Mouse (Mus musculus) kidney, adult 11 months (tissue): ENCODE measurements around the gene Dock10.
"Not testable (repeated sequence)": the region's sequence is repeated elsewhere in the genome, so short reads cannot be mapped to it uniquely, and the experiment has no call there.

Experiments used
- DNase-seq: peaks from one replicate; pipeline ENCODE4 v3.0.0; 2022

Dock10 gene

DNA sequence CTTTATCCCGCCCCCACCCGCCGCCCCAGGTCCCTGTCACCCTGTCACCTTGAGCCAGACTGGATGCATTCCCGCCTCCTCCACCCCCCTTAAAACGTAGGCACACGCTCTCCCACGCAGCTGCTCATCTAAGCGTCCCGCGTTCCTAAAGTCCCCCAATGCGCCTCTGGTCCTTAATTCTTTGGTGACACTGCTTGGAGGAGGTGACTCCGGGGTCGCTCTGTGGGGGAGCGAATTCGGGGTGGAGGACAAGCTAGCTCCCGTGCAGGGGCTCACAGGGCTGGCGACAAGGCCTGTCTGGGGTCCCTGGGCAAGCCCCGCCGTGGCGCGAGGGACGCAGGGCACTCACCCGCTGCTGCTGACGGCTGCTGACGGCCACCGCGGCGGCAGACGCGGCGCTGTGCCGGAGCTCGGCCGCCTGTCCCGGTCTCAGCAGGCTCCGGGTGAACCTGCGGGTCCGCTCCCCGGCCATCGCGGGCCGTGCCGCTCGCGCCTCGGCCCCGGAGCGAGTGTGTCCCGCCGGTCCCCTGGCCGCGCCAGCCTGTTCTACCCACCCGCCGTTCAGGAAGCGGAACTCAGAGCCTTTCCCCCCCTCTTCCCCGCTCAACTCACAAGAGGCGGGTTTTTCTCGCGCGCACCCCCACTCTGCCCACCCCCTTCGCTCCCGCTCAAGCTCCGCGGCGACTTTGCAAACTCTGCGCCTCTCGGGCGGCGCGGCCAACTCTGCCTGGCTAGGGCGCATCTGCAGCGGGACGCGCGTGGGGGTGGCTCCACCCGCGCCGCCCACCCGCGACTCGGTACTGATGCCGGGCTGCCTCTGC is at the start of gene Dock10:
Dock10 (minus strand) TSS at position 551 of the 821 bp plus-strand sequence.
- DNase-seq, result no peak

DNA sequence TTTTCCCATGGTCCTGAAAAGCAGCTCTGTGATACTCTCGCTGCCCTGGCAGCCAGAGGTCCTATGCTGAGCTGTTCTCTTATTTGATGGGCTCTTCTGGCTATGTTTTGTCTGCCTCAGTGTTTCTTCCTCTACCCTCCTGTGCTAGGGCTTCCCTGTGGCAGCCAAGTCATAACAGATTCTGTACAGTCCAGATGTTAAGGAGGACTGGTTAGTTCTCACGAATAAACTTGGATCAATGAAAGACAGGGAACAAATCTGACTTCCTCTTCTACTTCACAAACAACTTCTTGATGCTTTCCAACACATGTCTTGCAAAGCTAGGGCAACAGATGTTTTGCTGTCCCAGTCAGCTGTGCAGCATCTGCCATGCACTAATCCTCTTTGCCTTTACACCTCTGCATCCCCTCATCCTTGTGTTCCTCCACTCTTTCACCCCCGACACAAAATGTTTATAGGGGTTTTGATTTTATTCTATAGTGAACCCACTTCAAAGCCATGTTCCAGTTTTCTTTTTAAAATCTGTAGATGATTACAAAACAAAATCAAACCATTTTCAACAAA is 48.6 kb upstream of the Dock10 start:
- no peak for DNase-seq

DNA sequence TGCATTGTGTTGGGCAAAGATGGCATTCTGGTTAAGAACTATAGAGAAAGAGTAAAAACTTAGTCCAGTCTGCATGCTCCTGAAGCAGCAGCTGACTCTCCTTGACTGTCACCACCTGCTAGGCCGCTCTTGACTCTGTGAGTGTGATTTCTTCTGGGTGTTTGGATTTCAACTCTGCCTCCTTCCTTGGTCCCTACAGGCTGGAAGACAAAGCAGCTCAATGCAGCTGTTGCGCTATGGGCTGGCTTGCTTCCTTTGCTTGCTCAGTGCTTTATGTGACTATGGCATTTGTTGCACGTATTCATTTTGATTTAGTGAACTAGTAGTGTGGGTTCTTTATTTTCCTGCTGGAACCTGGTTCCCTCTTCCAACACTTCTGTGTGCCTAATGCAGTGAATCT is 43.7 kb upstream of the Dock10 start:
- DNase-seq, result no peak

DNA sequence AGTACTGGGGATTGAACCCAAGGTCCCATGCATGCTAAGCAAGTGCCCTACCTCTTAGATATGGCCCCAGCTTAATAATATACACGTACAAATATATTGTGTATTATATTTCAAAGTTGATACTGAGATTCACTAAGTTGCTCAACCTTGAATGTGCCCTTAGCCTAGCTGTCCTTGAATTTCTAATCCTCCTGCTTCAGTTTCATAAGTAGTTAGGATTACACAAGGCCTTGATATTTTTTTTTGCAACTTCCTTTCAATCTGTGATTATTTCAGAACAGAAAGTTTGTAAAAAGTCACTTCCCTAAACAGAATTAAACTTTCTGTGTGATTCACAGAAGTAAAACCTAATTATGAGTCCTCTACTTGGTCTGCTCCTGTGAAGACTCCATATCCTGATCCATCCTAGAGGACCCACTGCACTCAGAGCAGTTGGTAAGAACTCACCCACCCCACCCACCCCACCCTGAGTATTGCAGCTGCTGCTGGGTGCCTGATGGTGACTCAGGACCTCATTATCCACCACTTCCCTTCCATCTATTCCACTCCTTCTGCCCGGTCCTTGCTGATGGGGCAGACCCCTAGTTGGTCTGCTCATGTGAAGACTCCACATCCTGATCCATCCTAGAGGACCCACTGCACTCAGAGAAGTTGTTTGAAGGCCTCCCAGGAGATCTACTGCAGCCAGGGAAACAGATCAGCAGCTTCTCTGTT is 26.9 kb upstream of the Dock10 start:
- DNase-seq, result no peak

DNA sequence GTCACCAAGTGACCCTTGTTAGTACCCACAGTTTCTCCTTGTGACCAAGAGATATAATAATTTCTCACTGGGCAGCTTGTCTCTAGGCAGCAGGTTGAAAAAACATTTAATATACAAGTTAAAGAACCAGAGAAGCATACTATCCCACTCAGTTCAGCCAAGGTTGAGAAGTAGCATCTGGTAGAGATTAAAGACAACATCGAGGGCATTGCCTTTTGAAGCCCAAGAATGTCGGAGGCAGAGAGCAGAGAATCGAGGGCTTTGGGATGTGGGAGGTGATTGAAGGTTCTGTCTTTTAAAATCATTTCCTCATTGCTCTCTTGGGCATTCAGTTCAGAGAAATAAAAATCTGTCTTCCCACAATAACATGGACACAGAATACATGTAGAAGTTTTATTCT is 25.8 kb upstream of the Dock10 start:
- no peak for DNase-seq

DNA sequence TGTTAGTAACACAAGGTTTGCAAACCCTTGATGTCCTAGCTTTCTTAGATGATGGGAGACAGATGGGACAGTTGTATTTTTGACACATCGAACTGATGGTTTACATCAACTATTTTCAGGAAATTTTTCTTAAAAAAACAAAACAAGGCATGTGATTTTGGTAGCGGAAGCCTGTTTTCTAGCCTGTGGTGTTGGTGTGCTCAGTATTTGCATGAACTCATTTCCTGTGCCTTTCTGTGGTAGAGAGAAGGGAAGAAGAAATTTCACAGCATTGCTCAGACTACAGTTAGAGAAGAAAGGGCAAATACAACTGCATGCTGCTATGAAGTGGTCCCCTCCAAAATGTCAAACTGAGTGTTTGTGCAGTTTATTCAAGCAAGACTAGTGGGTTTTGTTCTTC is 7.2 kb upstream of the Dock10 start:
- no peak for DNase-seq

DNA sequence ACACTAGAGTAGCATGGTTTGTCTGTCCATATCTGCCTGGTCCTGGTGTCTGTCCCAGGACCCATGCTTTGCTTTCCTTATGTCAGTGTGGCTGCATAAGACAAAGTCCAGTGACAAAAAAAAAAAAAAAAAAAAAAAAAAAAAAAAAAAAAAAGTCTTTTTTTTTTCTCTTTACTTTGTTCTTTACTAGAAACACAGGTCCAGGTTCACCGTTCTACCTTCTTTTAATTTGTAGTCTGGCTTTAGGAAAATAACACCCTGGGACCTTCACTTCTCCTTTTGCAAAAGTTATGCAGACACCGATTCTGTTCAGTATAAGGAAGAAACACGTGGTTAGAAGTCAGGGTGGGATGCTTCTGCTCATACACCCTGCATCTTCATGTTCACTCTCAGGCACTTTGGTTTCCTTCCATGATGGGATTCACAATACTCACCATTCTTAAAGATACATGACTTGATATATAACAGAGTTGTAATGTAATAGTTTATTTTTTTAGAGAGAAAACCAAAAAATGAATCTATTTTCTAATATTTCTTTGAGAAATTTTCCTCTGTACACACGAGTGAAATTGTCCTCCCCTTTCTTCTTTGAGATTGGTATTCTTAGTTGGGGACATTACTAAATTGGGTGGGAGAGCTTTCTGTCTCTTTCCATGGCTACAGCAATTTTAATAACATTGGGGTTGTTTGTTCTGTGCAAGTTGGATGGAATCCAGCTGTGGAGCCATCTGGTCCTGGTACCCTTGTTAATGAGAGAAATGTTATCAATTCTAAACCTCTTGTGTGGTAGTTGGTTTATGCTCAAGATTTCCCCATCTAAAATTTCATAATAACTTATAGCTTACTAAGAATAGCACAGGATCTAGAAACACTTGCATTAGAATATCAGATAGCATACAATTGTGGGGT is 5.0 kb upstream of the Dock10 start:
- no peak for DNase-seq

DNA sequence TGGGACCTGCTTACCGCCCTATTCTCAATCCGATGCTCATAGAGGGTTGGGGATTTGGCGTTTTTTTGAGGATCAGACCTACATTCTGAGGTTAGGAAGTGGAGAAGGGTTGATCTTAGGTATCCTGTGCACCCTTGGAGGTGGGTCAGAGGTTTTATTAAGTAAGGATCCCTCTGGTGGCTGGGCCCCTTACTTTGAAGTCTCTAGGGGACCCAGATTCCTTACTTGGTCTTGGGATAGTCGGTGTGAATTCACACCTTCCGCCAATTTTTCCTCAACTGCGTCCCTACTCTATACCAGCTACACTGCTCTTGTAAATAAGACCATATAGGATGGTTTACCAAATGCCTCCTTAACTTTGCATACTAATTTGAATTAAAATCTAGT is 464 bp upstream of the Dock10 start:
- DNase-seq, result no peak

DNA sequence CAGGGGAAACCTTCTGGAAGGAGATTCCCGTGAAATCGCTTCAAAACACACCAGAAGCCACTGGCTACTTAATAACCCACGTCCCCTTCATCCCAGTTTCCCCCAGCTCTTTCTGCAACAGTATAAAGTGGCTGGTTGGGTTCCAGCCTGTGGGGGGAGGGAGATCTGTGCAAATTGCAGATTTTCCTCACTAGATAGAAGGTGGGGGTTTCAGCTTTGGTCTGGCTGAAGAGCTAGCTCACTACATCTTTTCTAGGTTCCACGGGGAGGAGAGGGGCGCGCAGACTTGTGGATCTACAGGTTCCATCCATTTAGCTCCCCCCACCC is 714 bp downstream of the Dock10 start:
- DNase-seq, result no peak

DNA sequence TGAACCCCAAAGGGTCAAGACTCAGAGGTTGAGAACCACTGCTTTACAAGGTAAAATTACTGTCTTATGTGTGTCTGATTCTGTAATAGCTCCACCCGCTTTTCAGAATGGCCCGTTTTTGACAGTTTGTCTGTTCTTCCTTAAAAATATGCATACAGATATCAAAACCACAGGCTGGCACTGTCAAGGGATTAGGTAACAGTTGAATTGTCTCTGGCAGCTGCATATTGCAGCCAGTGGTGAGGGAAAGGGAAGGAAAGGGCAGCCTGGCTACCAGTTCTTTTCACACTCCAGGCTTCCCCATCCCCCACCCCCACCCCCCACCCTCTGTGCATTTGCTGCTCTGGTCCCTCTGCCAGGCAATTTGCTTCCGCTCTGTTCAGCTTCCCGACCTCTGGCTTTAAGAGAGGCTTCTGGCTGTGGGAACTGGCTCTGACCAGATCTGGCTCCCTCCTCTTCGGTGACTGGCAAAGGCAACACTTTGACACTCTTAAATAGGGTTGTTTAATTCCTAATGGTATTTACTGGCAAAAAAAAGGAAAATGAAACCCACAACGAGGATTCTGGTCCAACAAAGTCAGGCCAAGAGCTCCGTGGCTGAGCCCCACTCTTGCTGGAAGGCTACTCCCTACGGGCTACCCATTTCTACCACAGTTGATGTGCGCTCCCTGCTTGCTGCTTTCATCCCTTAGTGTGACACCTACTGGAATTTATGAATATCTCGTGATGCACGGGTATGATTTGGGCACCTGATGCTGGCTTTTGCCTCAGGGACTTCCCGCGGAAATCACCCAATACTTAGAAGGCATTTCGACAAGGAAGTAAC is 1.3 kb downstream of the Dock10 start:
- peak; percentile 26 for DNase-seq

DNA sequence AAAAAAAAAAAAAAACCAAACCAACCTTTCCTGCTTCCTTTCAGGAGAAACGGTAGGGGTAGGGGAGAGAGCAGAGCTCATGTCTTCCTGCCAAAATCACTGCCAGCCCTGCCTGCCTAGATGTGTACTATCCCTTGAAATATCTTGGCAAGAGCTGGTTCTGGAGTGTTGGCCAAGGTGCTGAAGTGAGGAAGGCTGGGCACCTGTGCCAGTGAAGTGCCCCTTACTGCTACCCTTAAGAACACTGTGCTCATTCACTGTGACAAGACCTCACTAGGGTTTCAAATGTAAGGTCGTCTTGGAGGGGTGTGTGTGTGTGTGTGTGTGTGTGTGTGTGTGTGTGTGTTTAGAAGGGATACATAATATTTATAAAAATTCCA is 2.3 kb downstream of the Dock10 start:
- DNase-seq, result no peak

DNA sequence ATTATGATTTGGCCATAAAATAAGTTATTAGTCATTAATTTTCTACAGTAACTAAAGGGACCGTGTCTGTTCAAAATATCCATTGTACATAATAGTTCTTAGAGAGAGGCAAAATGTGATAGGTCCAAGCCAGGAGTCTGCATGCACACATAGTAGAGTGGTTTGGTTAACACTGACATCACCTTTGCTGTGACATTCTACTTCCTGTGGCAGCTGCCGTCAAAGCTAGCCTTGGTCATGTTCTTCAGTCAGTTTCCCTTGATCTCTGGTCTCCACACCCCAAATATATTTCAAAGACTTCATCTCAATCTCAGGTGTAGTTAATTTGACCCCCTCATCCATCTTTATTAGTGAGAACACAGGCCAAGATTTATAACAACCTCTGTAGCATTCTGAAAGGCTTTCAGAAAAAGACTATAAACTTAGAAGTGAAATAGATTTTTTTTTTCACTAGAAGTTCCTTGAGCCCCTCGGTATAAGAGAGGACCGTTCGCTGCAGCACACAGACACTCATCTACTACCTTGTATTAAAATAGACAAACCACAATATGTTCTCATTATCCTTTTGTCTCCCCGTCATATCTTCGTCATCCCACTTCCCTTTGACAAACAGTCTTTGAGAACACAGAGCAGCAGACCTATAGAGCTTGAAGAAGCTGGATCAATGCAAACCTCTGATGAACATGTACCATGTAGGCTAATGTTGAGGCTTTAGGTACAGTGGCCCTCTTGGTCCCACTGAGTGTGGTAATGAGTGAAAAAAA is 2.8 kb downstream of the Dock10 start:
- DNase-seq, result no peak

DNA sequence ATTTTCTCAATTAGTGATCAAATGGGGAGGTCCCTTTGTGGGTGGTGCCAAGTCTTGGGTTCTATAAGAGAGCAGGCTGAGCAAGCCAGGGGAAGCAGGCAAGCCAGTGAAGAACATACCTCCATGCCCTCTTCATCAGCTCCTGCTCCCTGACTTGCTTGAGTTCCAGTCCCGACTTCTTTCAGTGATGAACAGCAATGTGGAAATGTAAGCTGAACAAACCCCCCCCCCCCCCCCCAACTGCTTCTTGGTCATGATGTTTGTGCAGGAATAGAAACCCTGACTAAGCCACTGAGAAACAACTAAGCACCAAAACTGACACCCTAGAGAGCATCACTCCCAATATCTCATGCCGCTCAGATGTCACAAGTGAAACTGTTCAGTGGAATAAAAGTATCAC is 9.2 kb downstream of the Dock10 start:
- DNase-seq, result not testable (repeated sequence)

DNA sequence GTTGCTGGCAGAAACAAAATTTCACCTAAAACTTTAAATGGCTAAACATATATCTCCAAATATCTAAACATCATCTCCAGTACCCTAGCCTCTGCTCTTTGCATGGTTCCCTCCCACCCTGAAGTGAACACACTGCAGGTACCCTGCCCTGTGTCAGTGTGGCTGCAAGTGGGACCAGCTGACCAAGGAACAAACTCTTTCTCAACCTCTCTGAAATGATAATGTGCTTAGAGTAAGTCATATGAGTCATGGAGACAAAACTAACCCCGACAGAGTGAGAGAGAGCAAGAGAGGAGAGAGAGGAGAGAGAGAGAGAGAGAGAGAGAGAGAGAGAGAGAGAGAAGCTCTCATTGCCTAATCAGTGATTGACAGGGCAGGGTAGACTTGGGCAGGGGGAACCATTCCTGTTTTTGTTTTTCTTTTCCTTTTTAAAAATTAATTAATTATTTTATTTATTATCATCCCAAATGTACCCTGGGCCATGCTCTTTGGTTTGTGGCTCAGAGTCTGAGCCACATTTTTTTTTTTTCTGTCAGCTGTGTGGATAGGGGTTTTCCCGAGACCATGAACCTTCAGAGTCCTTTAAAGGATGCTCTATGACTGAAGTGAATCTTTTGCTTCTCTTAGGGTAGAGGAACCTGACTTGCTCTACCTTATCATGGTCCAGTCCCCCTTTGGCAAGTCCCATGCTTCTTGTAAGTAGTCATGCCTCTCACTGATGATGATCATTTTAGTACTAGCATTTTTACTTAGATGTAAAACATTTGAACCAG is 11.4 kb downstream of the Dock10 start:
- DNase-seq, result no peak

DNA sequence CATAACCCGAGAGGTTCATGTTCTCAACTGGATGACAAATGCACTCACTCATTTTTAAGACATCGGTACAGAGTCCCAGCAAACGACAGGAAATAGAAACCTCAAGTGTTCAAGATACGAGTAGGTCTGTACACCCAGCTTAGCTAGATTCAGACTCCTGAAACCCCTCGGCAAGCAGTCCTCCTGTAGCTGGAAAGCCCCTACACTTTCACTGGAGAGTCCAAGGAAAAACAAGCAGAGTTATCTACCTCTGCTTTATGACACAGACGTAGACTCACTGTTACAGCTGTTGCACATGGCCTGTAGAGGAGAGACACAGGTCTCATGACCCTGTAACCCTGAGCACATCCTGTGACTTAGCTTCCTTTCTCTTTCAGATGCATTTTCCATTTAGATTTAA is 12.1 kb downstream of the Dock10 start:
- DNase-seq, result no peak

DNA sequence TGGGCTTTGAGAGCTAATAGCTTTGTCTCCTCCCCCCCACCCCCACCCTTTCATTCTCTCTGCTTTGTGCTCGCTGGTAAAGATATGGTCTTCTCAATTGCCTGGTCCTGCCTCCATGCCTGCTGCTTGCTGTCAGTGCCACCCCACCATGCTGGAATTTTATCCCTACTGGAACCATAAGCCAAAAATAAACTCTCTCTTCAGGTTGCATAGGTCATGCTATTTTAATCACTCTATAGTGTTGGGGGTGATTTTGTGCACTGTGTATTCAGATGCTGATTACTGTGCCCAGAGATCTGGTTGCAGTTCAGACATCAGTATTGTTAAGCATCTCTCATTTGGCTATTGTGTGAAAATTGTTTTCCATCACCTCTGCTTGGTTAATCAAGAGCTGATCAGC is 18.9 kb downstream of the Dock10 start:
- no peak for DNase-seq

DNA sequence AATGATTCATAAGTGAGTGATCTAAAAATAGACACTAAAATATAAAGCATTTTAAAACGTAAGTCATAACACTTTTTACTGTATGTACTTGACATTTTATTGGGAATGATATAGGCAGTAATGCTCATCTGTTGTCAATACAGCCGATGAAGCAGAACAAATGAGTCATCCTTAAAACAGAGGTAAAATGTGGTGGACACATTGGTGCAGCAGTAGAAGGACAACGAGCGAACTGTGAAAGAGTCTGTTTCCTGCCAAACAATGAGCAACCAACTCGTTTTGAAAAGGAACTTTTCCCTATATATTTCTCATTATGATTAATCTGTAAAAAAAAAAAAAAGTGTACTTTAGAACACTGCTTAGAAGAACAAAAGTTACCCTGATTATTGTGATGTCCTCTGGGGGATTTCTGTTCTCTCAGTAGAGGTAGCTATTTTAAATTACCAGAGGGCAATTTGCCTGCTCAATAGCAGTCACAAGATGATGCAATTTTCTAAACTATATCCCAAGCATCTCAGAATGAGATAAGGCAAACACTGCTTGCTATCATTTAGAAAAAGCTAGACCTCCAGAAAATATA is 20.4 kb downstream of the Dock10 start:
- DNase-seq, result no peak

DNA sequence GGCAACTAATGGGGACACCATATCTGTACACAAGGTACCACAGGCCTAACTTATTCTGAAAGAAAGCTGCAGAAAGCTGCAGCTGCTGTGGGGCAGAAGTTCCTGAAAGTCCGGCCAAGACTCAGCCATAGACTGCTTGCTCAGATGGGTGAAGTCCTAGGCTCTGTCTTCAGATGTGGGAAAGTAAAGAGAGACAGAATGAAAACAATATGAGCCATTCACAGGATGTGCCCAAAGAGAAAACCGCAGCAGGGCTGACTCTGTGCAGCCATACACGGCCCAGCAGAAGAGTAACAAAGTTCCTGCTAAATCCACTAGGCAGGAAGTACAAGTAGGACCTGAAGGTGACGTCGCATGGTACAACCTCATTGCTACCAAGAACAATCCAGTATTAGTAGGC is 27.7 kb downstream of the Dock10 start:
- no peak for DNase-seq

DNA sequence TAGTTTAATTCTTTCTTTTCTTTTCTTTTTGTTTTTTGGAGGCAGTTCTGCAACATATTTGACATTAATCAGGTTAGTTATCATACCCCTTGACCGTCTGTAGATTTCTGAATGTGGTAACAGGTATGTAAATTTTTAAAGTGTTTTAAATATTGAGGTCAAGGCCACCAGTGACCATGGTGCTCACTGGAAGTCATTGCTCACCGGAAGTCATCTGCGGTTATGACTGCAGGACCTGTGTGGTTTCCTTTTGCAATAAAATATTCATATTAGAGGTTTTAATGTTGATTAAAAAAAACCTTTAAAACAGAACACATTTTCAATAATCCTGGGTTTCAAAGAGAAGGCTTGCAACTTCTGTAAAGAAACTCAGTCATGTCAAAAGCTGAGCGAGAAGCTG is 28.2 kb downstream of the Dock10 start:
- DNase-seq, result no peak

DNA sequence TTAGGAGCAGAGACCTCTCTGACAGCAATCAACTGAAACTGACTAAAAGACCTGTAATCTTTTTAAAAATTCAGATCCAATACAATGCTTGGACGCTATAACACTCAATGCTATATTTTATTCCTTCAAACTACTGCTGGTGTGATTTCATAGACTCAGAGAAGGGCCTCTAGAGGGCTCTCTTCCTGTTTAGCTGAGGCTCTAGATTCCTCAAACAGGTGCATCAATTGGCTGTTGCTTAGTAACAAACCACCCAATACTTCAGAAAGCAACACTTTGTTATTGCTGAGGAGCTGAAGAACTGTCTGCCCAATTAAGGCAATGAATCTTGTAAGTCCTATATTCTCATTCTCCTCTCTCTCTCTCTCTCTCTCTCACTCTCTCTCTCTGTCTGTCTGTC is 30.1 kb downstream of the Dock10 start:
- DNase-seq, result no peak
